Mouse (Mus musculus) forebrain, embryonic 12.5 days (tissue): ENCODE measurements around the gene Olfr294. TPM values are rescaled to one million over a fixed set of nuclear protein-coding genes. Genes with fewer than 3 reads are reported as not detected.

Source experiments
- ATAC-seq: fragments of 200-750 bp; cut with Nextera tagmentation; 2 replicates; pipeline ENCODE4 v1.8.0; 2017; ENCODE audit warnings: moderate TSS enrichment; ENCODE audit not compliant: low FRiP score
- H3K27ac ChIP-seq: fragments of 300-500 bp; sonication (generic); 2 replicates; pipeline ENCODE4 v1.5.1; 2016; ENCODE audit warnings: mild to moderate bottlenecking
- H3K27me3 ChIP-seq: fragments of 300-500 bp; sonication (generic); 2 replicates; pipeline ENCODE4 v1.6.1; 2016; ENCODE audit warnings: mild to moderate bottlenecking
- H3K36me3 ChIP-seq: fragments of 300-500 bp; sonication (generic); replicated peaks from 2 replicates; pipeline ENCODE4 v1.6.1; 2016; ENCODE audit warnings: mild to moderate bottlenecking
- H3K4me1 ChIP-seq: fragments of 300-500 bp; sonication (generic); 2 replicates; pipeline ENCODE4 v1.6.1; 2016
- H3K4me2 ChIP-seq: fragments of 300-500 bp; sonication (generic); 2 replicates; pipeline ENCODE4 v1.6.1; 2016; ENCODE audit warnings: mild to moderate bottlenecking, moderate library complexity
- H3K4me3 ChIP-seq: fragments of 300-500 bp; sonication (generic); replicated peaks from 2 replicates; pipeline ENCODE4 v1.5.1; 2016; ENCODE audit warnings: mild to moderate bottlenecking
- H3K9ac ChIP-seq: fragments of 300-500 bp; sonication (generic); 2 replicates; pipeline ENCODE4 v1.6.1; 2016; ENCODE audit warnings: mild to moderate bottlenecking
- H3K9me3 ChIP-seq: fragments of 300-500 bp; sonication (generic); 2 replicates; pipeline ENCODE4 v1.6.1; 2016
- WGBS: fragments of 180-500 bp; shearing (Covaris S2); methylation state at CpG from one replicate; pipeline ENCODE4 v1.1.7; 2016; 5-methylcytosine and 5-hydroxymethylcytosine counted together
- polyA plus RNA-seq: library from polyadenylated mRNA; unstranded; fragments of >200 nt; fragmentation: Nextera tagmentation; extraction: Ambion mirVana; gene quantifications from 2 replicates; pipeline ENCODE4 v1.2.1, GENCODE M21; 2016

Olfr294 gene
- polyA plus RNA-seq = not detected in 2 replicates

DNA sequence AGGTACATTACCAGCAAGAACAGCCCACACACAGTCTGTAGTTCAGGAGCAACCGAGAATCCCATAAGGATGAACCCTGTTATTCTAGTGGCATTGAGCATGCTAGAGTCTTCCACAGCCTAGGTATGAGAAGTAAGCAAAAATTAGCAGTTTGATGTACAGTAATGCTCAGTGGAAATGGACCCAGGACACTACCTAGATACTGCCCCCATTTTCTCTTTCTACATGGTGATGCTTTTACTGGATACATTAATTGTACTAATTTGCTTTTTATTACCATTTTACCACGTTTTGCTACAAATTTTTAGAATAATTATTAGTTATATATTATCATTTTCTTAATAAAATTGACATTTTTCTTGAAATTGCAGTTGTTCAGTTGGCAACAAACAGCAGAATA, at the start of gene Olfr294:
Gene Olfr294 (minus strand): TSS at position 101 of the 400 bp plus-strand sequence.
- no peak within 1 kb of the TSS for H3K27ac ChIP-seq
- no peaks in the 10 kb centered on the region for H3K36me3 ChIP-seq
- no peaks in the 10 kb centered on the region for H3K4me1 ChIP-seq
- ATAC-seq = no peak
- no peak within 1 kb of the TSS for H3K4me3 ChIP-seq
- no peaks in the 10 kb centered on the region for H3K27me3 ChIP-seq
- H3K9me3 ChIP-seq = no peaks in the 10 kb centered on the region
- no peak within 1 kb of the TSS for H3K4me2 ChIP-seq
- H3K9ac ChIP-seq = no peak within 1 kb of the TSS
- 68% methylated on average over 2 of the region's 2 CpGs for WGBS

GRCm38 (mm10) chr7:86648761-86649160, 32.3 kb upstream of the Olfr294 start, which contains the start of gene Olfr293:
Gene Olfr293, plus strand, starts transcription at chr7:86649061.
- no peak for ATAC-seq
- Histone ChIP-seq H3K9ac (no peak within 1 kb of the TSS), H3K4me1 (no peaks in the 10 kb centered on the region), H3K4me3 (no peak within 1 kb of the TSS), H3K27me3 (no peaks in the 10 kb centered on the region), H3K9me3 (no peaks in the 10 kb centered on the region), H3K27ac (no peak within 1 kb of the TSS), H3K36me3 (no peaks in the 10 kb centered on the region), H3K4me2 (no peak within 1 kb of the TSS)
- WGBS = 88% methylated on average over 4 of the region's 4 CpGs

DNA sequence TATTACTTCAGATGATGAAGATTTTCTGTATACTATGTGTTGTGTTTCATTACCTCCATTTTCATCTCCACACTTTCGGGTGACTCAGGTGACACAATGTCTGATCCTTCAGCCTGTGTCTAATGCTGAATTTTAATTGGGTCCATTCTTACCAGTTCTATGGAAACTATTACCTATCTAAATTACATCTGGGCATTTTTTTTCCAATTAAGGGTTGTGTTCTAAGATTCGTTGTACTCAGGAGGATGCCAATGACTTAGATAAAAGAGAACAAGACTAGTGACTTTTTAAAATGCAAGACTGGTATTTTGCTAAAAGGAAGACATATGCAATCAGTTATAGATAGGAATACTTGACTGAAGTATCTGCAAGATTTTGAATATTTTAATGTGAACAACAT, 32.9 kb downstream of the Olfr294 start, which contains the start of gene Olfr295:
Gene Olfr295 (plus strand): TSS at position 301 of the 400 bp plus-strand sequence.
- no peak within 1 kb of the TSS for H3K9ac ChIP-seq
- no peaks in the 10 kb centered on the region for H3K36me3 ChIP-seq
- H3K27me3 ChIP-seq = no peaks in the 10 kb centered on the region
- H3K4me2 ChIP-seq = no peak within 1 kb of the TSS
- H3K4me3 ChIP-seq = no peak within 1 kb of the TSS
- WGBS = 81% methylated on average over 2 of the region's 2 CpGs
- ATAC-seq = no peak
- no peaks in the 10 kb centered on the region for H3K9me3 ChIP-seq
- no peak within 1 kb of the TSS for H3K27ac ChIP-seq
- no peaks in the 10 kb centered on the region for H3K4me1 ChIP-seq

Other genes with a start within 250 kb of the Olfr294 start
- gene Olfr305, start 249.7 kb downstream of the Olfr294 start, polyA plus RNA-seq = not detected in 2 replicates
- not detected in 2 replicates for gene Olfr304, start 230.0 kb downstream of the Olfr294 start, polyA plus RNA-seq
- gene Olfr303, start 218.9 kb downstream of the Olfr294 start, polyA plus RNA-seq = not detected in 2 replicates
- gene Olfr301, start 212.8 kb downstream of the Olfr294 start, polyA plus RNA-seq = not detected in 2 replicates
- gene Olfr299, start 156.7 kb downstream of the Olfr294 start, polyA plus RNA-seq = not detected in 2 replicates
- gene Olfr298, start 124.2 kb downstream of the Olfr294 start, polyA plus RNA-seq = not detected in 2 replicates
- gene Olfr297, start 96.7 kb downstream of the Olfr294 start, polyA plus RNA-seq = not detected in 2 replicates
- gene Olfr295, start 32.8 kb downstream of the Olfr294 start, polyA plus RNA-seq = not detected in 2 replicates
- gene Olfr293, start 32.4 kb upstream of the Olfr294 start, polyA plus RNA-seq = not detected in 2 replicates
- not detected in 2 replicates for gene Olfr292, start 71.7 kb upstream of the Olfr294 start, polyA plus RNA-seq
- 0.14 and 0.36 TPM in 2 replicates for gene Folh1, start 159.3 kb upstream of the Olfr294 start, polyA plus RNA-seq
- gene Vmn2r77, start 178.4 kb upstream of the Olfr294 start, polyA plus RNA-seq = not detected in 2 replicates